Comparison of ENCODE assay signal across 14 mouse cellular contexts in the genomic region with DNA sequence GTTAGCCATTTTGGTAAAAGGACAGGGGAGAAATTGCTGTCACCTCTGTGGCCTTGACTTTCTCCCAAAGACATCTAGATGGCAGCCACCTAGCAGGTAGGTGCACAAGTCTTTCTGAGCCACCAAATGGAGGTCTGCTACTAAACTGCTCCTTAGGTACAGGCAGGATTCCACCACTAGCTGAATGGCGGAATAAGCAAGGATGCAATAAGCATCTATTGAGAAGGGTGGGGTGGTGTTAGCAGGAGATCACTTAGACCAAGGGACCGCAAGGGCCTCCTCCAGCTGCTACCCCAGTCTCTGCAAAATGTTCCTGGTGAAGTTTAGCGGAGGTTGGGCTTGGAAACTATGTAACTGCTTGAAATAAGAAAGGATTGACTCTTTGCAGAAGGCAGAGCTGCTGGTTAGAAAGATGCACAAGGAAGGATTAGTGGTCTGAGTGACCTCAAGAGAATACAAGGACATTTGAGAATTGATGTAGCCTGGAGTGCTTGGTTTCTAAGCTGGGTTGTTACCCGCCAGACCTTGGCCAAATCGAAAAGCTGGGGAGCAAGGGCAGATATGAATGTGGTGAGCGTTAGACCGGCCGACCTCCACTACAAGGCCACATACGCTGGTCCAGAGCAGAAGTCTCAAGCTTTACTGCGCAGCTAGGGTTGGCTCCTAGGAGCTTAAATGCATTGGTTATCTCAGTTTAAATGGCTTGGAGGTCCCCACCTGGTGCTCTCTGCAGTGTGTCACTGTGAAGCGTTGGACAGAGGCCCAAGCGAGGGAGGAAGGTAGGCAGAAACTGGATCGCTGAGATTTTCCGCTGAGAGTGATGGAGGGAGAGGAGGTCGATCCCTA. TPM values are rescaled to one million over a fixed set of nuclear protein-coding genes. Genes with fewer than 3 reads are reported as not detected.
DNase-seq lines count a peak whose midpoint lies in the region; ATAC-seq and TF ChIP-seq lines count a peak whose summit lies in the region.
"Had no signal": no experiment of that assay in that cellular context is flagged by ENCODE, and none has a peak within 500 bp of the region (broad histone marks: within the 10 kb centered on the region; RNA-seq: fewer than 3 reads in every experiment).

No protein-coding gene starts in this region.

- 11% methylated on average over 15 of the region's 15 CpGs for WGBS in forebrain, embryonic 16.5 days
- WGBS in limb, embryonic 13.5 days = 7% methylated on average over 15 of the region's 15 CpGs
- 15% methylated on average over 15 of the region's 15 CpGs for WGBS in lung, adult 2 months

- no peak overlapping the region for H3K27ac ChIP-seq in forebrain, embryonic 16.5 days (ENCODE audit: low read length)
- no peak overlapping the region for H3K27ac ChIP-seq in limb, embryonic 13.5 days

- peaks cover 63% of the 10 kb centered on the region for H3K27me3 ChIP-seq in forebrain, embryonic 16.5 days (replicated peaks; ENCODE audit: control insufficient read depth, insufficient read depth, low read length)
- peaks cover 99% of the 10 kb centered on the region for H3K27me3 ChIP-seq in limb, embryonic 13.5 days

- H3K36me3 ChIP-seq in forebrain, embryonic 16.5 days (ENCODE audit: control insufficient read depth, insufficient read depth) = no peaks in the 10 kb centered on the region
- no peaks in the 10 kb centered on the region for H3K36me3 ChIP-seq in limb, embryonic 13.5 days

- no peak for ATAC-seq in forebrain, embryonic 16.5 days
- ATAC-seq in limb, embryonic 13.5 days (ENCODE audit: low FRiP score, low read depth) = no peak
- no peak for ATAC-seq in megakaryocyte, adult 5-6 weeks (ENCODE audit: poor library complexity, severe bottlenecking)

- peak overlapping the region; percentile 50 for H3K4me3 ChIP-seq in forebrain, embryonic 16.5 days (replicated peaks; ENCODE audit: low read length)
- H3K4me3 ChIP-seq in limb, embryonic 13.5 days = peak overlapping the region; percentile 36
- no peak overlapping the region for H3K4me3 ChIP-seq in lung, adult 2 months (replicated peaks; ENCODE audit: extremely low read depth, low read depth, low read length)
- H3K4me3 ChIP-seq: myocyte had no signal

- H3K4me2 ChIP-seq in forebrain, embryonic 16.5 days (ENCODE audit: low read length) = peak overlapping the region; percentile 67
- H3K4me2 ChIP-seq in limb, embryonic 13.5 days (replicated peaks) = peak overlapping the region; percentile 62

- peaks cover 33% of the 10 kb centered on the region for H3K4me1 ChIP-seq in forebrain, embryonic 16.5 days (replicated peaks; ENCODE audit: control insufficient read depth, insufficient read depth, low read length)
- peaks cover 27% of the 10 kb centered on the region for H3K4me1 ChIP-seq in limb, embryonic 13.5 days
- 0 out of 2 replicates have a peak, but pooled peaks cover 3% of the 10 kb centered on the region for H3K4me1 ChIP-seq in lung, adult 2 months (ENCODE audit: control insufficient read depth, insufficient read depth, low read length)

- H3K9me3 ChIP-seq in forebrain, embryonic 16.5 days (ENCODE audit: control insufficient read depth, low read length) = no peaks in the 10 kb centered on the region
- no peaks in the 10 kb centered on the region for H3K9me3 ChIP-seq in limb, embryonic 13.5 days

- no peak for TF ChIP-seq CTCF in lung, adult 2 months (IDR thresholded peaks at IDR 0.05; ENCODE audit: insufficient read depth, low read length)

- TF ChIP-seq POLR2A in lung, adult 2 months (IDR thresholded peaks at IDR 0.05; ENCODE audit: borderline replicate concordance, extremely low read depth, low read depth, low read length) = no peak

- peak; percentile 18 for DNase-seq in ovary, postnatal 36 days (ENCODE audit: low spot score)
- no peak for DNase-seq in ovary, postnatal 10 days (ENCODE audit: low spot score)
- no peak for DNase-seq in frontal cortex, postnatal 25 days (ENCODE audit: low spot score in 2 of 2)
- DNase-seq in cerebellum, adult 9-10 months = no peak
- DNase-seq in lung, adult 2 months = no peak
- DNase-seq: kidney, adult 8-10 months; thymus, adult 18-20 months had no signal

- no peak overlapping the region for H3K9ac ChIP-seq in forebrain, embryonic 16.5 days (replicated peaks; ENCODE audit: low read depth, low read length)
- no peak overlapping the region for H3K9ac ChIP-seq in limb, embryonic 13.5 days

RNA-seq across cellular contexts. Expression of a gene that starts 0.6 kb away (rescaled TPM):
- polyA plus RNA-seq in forebrain, embryonic 16.5 days (2015; fragmentation: Nextera tagmentation; extraction: Ambion mirVana) = 3.3 and 6.0 TPM in 2 replicates
- polyA plus RNA-seq in limb, embryonic 13.5 days (2015; fragmentation: Nextera tagmentation; extraction: Ambion mirVana) = not detected in 2 replicates
- polyA plus RNA-seq in lung, adult 2 months (2012; rRNA removed) = not detected in 2 replicates
- not detected in 2 replicates for total RNA-seq in megakaryocyte, adult 5-6 weeks (2015)
- total RNA-seq in megakaryocyte, adult 5-6 weeks (2017) = not detected in 2 replicates
- total RNA-seq: granulocyte monocyte progenitor cell, adult 5-6 weeks had no signal
- polyA plus RNA-seq: lung, embryonic 16.5 days; myocyte; spleen, adult 2 months had no signal

RNA-seq across cellular contexts. Expression of a gene that starts 30.2 kb away (rescaled TPM):
- 26.9 and 31.6 TPM in 2 replicates for polyA plus RNA-seq in forebrain, embryonic 16.5 days (2015; fragmentation: Nextera tagmentation; extraction: Ambion mirVana)
- 30.5 and 35.2 TPM in 2 replicates for polyA plus RNA-seq in limb, embryonic 13.5 days (2015; fragmentation: Nextera tagmentation; extraction: Ambion mirVana)
- polyA plus RNA-seq in lung, adult 2 months (2012; rRNA removed) = 5.0 and 10.6 TPM in 2 replicates
- 56.8 and 62.3 TPM in 2 replicates for total RNA-seq in megakaryocyte, adult 5-6 weeks (2015)
- total RNA-seq in megakaryocyte, adult 5-6 weeks (2017) = 41.4 and 49.9 TPM in 2 replicates
